Mouse (Mus musculus): ENCODE results near the gene Vmn1r239-ps. TPM values are rescaled to one million over a fixed set of nuclear protein-coding genes. Genes with fewer than 3 reads are reported as not detected.

Gene Vmn1r239-ps
- polyA plus RNA-seq (2012; rRNA removed) = not detected in 2 replicates

DNA sequence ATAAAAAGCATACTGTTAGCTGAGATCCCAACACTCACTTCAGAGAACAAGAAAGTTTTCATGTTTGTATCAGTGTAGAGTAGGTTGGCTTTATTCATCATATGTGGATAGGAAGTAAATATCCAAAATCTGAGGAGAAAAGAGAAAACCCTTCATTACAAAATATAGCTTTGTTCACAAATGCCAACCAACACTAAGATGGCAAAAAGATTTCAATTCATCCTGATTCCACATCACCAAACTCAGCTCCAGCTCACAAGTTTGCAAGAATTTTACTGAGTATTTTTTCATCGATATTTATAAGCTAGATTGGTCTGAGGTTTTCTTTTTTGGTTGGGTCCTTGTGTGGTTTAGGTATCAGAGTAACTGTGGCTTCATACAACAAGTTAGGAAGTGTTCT lies at the start of gene Vmn1r239-ps:
Vmn1r239-ps (minus strand) TSS at position 101 of the 400 bp plus-strand sequence.

DNA sequence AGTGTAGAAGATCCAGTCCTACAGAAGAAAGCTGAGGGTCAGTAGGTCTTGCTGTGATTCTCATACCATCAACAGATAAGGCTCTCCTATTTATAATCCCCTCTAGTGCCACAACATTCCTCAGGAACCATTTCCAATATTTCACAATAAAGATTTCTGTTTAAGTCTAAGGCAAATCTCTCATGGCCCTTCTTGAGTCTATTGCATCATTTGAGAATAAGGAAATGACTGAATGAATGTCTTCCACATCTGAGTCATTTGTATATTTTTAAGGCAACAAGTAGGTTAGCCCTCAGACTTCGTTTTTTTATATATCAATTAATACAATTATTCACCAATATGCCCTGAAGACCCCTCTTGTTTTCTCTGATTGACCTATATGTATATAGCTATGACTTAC lies 24.4 kb downstream of the Vmn1r239-ps start, which contains the start of gene Il13ra2:
Il13ra2 (minus strand) TSS at position 64 of the 400 bp plus-strand sequence.

Other genes with a start within 250 kb of the Vmn1r239-ps start
- 0.06 and 0.11 TPM in 2 replicates for gene Il13ra2, start 24.5 kb downstream of the Vmn1r239-ps start, polyA plus RNA-seq (2012; rRNA removed)
- gene Lrch2, start 100.4 kb upstream of the Vmn1r239-ps start, polyA plus RNA-seq (2012; rRNA removed) = 34.7 and 45.6 TPM in 2 replicates

All from central nervous system, embryonic 14 days (tissue).